Mouse (Mus musculus): ENCODE measurements around the gene Crocc. TPM values are rescaled to one million over a fixed set of nuclear protein-coding genes. Genes with fewer than 3 reads are reported as not detected.

Gene Crocc
- polyA plus RNA-seq, 1 experiment from 2014 or later = 5.4 TPM

DNA sequence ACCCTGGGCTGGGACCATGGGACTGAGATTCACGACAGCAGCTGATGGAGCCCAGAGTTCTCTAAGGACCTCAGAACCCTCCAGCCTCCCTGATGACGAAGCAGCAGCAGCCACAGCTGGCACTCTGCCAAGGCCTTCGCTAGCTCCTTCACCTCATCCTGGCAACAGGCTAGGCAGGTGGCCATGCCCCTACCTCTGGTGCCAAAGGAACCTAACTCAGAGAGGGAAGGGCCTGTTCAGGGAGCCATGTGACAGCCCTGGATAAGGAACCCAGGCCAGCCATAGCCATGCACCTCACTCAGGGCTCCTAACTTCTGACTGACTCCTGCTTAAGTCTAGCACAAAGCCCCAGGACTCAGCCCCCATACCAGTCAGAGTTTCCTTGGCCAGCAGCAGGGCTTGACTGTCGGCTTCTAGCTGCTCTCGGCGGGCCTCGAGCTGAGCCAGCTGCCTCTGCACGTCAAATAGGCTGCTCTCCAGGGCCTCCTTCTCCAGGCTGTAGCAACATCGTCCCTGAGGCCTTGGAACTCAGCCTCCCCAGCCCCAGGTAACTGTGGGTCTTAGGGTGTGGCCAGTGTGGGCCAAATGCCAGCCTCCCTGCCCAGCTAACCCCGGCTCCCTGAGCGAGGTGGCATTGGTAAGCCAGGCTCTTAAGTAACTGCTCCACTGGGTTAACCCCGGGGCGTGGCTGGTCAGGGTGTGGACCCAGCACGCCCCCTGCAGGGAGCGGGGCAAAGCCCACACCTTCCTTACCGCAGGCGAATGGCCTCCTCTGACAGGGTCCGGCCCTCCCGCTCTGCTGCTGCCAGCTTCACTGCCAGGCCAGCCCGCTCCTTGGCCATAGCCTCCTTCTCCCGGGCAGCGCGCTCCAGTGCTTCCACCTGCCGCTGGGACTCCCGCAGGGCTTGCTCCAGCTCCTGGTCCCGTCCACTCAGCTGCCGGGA lies 26.5 kb downstream of the Crocc start:
- 71% methylated on average over 27 of the region's 27 CpGs for WGBS
- ATAC-seq (ENCODE audit: low FRiP score) = peak; percentile 39; the same call in 1 of the 2 replicates
- H3K9ac ChIP-seq = no peak overlapping the region
- no peaks in the 10 kb centered on the region for H3K9me3 ChIP-seq (ENCODE audit: control insufficient read depth, low read length)
- H3K4me1 ChIP-seq (replicated peaks; ENCODE audit: control insufficient read depth, insufficient read depth, low read length) = peaks cover 8% of the 10 kb centered on the region; the same call in 1 of the 2 replicates
- no peak overlapping the region for H3K4me2 ChIP-seq (replicated peaks)
- no peaks in the 10 kb centered on the region for H3K27me3 ChIP-seq (ENCODE audit: control insufficient read depth, insufficient read depth, low read length)
- 0 out of 2 replicates have a peak overlapping the region, but pooled peaks have one; percentile 47 for H3K27ac ChIP-seq
- no peak for DNase-seq (ENCODE audit: low spot score)
- H3K4me3 ChIP-seq (replicated peaks; ENCODE audit: low read length) = no peak overlapping the region
- H3K36me3 ChIP-seq (replicated peaks; ENCODE audit: control insufficient read depth, insufficient read depth) = peaks cover 61% of the 10 kb centered on the region; the same call in 1 of the 2 replicates

DNA sequence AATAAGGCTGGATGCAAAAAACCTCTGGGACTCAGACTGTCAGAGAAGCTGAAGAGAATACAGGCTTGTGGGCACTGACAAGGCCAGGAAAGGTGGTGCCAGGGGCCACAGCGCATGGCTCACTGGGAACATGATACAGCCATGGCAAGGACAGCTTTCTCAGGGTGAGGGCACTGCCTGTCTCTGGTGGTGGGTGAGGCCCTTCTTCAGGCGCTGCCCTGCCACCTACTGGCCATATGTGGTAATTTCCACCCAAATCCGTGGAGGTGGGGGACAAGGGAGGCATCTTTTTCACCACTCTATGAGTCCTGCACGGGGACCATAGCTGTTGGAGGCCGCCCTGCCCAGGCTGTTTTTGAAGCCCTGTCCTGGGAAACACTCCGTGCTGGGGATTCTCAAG lies 28.6 kb downstream of the Crocc start:
- Histone ChIP-seq H3K36me3 (replicated peaks; ENCODE audit: control insufficient read depth, insufficient read depth) (peaks cover 64% of the 10 kb centered on the region), H3K4me2 (replicated peaks) (no peak overlapping the region), H3K27me3 (ENCODE audit: control insufficient read depth, insufficient read depth, low read length) (no peaks in the 10 kb centered on the region), H3K4me3 (replicated peaks; ENCODE audit: low read length) (no peak overlapping the region), H3K9ac (no peak overlapping the region), H3K9me3 (ENCODE audit: control insufficient read depth, low read length) (no peaks in the 10 kb centered on the region), H3K27ac (no peak overlapping the region), H3K4me1 (replicated peaks; ENCODE audit: control insufficient read depth, insufficient read depth, low read length) (peaks cover 8% of the 10 kb centered on the region; the same call in 1 of the 2 replicates)
- peak; percentile 69 for ATAC-seq (ENCODE audit: low FRiP score)
- DNase-seq (ENCODE audit: low spot score) = peak; percentile 80
- 20% methylated on average over 6 of the region's 6 CpGs for WGBS

DNA sequence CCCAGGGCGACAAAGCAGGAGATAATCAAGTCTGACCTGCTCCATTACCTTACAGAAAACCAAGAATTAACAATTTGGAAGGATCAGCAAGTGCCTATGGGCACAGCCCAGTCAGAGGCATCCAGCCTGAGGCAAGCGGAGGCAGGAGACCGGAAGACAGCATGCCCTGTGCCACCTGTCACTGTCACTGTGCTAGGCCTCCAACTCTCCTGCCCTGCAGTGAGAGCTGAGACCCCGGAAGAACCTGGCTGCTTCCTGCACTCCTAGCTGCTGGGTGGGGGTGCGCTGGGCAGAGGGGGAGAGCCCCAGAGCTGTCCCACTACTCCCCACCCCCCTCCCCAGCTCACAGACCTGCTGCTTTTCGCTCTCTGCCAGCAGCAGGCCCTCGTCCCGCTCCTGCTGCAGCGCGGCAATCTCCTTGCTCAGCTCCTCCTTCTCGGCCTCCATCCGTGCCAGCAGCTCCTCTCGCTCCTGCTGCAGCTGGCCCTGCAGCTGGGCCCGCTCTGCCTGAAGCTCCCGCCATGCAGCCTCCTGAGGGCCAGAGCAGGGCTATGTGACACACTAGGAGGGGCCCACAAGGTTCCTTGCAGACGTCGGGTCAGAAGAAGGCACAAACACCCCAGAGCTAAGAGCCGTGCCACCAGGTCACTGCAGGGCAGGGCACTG lies 29.7 kb downstream of the Crocc start:
- Histone ChIP-seq H3K27me3 (ENCODE audit: control insufficient read depth, insufficient read depth, low read length) (no peaks in the 10 kb centered on the region), H3K4me1 (replicated peaks; ENCODE audit: control insufficient read depth, insufficient read depth, low read length) (peaks cover 8% of the 10 kb centered on the region; the same call in 1 of the 2 replicates), H3K27ac (no peak overlapping the region), H3K9me3 (ENCODE audit: control insufficient read depth, low read length) (no peaks in the 10 kb centered on the region), H3K4me2 (replicated peaks) (no peak overlapping the region), H3K9ac (peak overlapping the region; percentile 11; the same call in 1 of the 2 replicates), H3K4me3 (replicated peaks; ENCODE audit: low read length) (no peak overlapping the region), H3K36me3 (replicated peaks; ENCODE audit: control insufficient read depth, insufficient read depth) (peaks cover 65% of the 10 kb centered on the region)
- WGBS = 88% methylated on average over 18 of the region's 18 CpGs
- DNase-seq (ENCODE audit: low spot score) = no peak
- ATAC-seq (ENCODE audit: low FRiP score) = no peak

DNA sequence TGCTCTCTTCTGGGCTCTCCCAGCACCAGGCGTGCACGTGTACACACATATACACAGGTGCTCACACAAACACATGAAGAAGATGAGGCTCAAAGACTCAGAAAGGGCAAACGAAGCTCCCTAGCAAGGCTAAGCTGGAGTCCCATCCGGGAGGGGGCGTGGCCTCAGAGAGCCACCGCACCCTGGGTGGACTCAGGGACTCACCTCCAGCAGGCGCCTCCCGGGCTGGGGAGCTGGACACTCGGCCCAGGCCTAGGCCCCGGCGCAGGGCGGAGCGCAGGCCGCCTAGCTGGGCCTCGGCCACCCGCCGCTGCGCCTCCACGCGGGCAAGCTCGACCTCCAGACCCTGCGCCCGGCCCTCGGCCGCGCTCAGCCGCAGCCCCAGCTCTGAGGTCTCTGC lies 35.4 kb downstream of the Crocc start:
- Histone ChIP-seq H3K4me2 (replicated peaks) (no peak overlapping the region), H3K4me3 (replicated peaks; ENCODE audit: low read length) (no peak overlapping the region), H3K27me3 (ENCODE audit: control insufficient read depth, insufficient read depth, low read length) (no peaks in the 10 kb centered on the region), H3K27ac (no peak overlapping the region), H3K9me3 (ENCODE audit: control insufficient read depth, low read length) (no peaks in the 10 kb centered on the region), H3K36me3 (replicated peaks; ENCODE audit: control insufficient read depth, insufficient read depth) (peaks cover 53% of the 10 kb centered on the region), H3K4me1 (replicated peaks; ENCODE audit: control insufficient read depth, insufficient read depth, low read length) (peaks cover 21% of the 10 kb centered on the region), H3K9ac (no peak overlapping the region)
- 81% methylated on average over 27 of the region's 27 CpGs for WGBS
- no peak for DNase-seq (ENCODE audit: low spot score)
- no peak for ATAC-seq (ENCODE audit: low FRiP score)

DNA sequence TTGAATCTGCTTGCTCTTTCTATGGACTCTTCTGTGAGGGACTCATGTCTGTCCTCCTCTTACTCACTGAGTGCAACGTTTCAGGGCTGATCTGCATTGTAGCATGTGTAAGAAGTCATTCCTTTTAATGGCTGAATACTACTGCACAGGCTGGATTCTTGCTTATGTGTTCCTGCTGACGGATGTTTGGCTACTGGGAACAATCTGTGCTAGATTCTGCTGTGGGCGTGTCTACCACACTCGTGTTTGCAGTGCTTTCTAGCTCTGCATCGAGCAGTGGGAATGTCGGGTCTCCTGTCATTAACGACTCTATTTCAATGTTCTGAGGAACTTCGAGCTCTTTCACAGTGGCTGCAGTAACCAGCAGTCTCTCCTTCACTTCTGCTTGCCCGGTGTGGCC lies 36.3 kb downstream of the Crocc start:
- WGBS = 78% methylated on average over 9 of the region's 9 CpGs
- no peak for DNase-seq (ENCODE audit: low spot score)

DNA sequence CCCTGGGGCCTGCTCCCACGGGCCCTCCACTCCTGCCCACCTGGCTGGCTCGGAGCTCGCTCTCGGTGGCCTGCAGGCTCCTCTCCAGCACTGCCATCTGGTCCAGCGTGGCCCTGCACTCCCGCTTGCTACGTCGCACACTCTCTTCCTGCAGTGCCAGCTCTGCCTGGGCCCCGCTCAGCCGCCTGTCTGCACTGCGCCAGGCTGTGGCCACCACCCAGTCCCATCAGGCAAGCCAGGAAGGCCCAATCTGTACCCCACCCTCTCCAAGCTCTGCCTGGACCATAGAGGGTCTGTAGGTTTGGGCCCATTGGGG lies 38.8 kb downstream of the Crocc start:
- no peaks in the 10 kb centered on the region for H3K9me3 ChIP-seq (ENCODE audit: control insufficient read depth, low read length)
- peaks cover 37% of the 10 kb centered on the region for H3K36me3 ChIP-seq (replicated peaks; ENCODE audit: control insufficient read depth, insufficient read depth)
- ATAC-seq (ENCODE audit: low FRiP score) (peak; percentile 26; the same call in 1 of the 2 replicates), DNase-seq (ENCODE audit: low spot score) (no peak)
- peak overlapping the region; percentile 22; the same call in 1 of the 2 replicates for H3K9ac ChIP-seq
- H3K4me1 ChIP-seq (replicated peaks; ENCODE audit: control insufficient read depth, insufficient read depth, low read length) = peaks cover 26% of the 10 kb centered on the region
- H3K27ac ChIP-seq = peak overlapping the region; percentile 73
- no peak overlapping the region for H3K4me2 ChIP-seq (replicated peaks)
- 42% methylated on average over 11 of the region's 11 CpGs for WGBS
- H3K27me3 ChIP-seq (ENCODE audit: control insufficient read depth, insufficient read depth, low read length) = no peaks in the 10 kb centered on the region
- no peak overlapping the region for H3K4me3 ChIP-seq (replicated peaks; ENCODE audit: low read length)

More for the DNA sequence above, 36.3 kb downstream of the Crocc start:
- Histone ChIP-seq H3K4me1 (replicated peaks; ENCODE audit: control insufficient read depth, insufficient read depth, low read length) (peaks cover 26% of the 10 kb centered on the region), H3K4me2 (replicated peaks) (no peak overlapping the region), H3K9me3 (ENCODE audit: control insufficient read depth, low read length) (no peaks in the 10 kb centered on the region), H3K27me3 (ENCODE audit: control insufficient read depth, insufficient read depth, low read length) (no peaks in the 10 kb centered on the region), H3K27ac (no peak overlapping the region), H3K9ac (no peak overlapping the region), H3K36me3 (replicated peaks; ENCODE audit: control insufficient read depth, insufficient read depth) (peaks cover 46% of the 10 kb centered on the region), H3K4me3 (replicated peaks; ENCODE audit: low read length) (no peak overlapping the region)
- no peak for ATAC-seq (ENCODE audit: low FRiP score)

DNA sequence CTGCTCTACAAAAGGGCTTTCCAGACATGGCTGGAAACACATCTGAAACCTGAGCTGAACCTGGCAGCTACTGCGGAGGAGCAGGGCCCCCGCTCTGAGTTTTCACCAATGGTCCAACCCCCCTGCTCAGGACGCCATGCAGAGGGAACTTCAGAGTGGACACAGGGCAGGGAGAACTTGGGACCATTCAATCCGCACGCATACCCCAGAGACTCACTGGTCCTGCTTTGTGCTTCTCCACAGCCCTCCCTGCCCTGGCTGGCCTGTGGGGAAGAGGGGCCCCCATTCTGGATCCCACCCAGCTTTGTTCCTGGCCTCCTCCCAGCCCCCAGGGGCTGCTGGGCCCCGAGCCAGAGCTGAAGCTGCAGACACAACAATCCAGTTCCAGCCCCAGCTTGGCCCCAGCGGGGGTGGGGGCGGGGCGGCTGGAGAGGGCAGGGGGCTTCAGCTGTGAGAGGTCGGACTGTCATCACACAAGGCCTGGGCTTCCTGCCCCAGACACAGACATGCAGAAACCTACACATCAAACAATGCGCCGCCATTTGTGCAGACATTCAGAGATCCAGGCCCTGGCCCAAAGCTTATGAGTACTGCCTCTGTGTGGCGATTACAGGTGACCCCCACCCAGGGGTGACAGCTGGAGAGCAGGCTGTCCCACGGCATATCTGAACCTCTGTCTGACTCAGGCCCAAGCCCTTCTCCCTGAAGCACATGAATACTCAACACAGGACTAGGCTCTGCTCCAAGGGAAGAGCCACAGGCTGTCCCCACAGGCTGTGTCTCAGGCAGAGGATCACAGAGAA lies 39.3 kb downstream of the Crocc start:
- Histone ChIP-seq H3K9me3 (ENCODE audit: control insufficient read depth, low read length) (no peaks in the 10 kb centered on the region), H3K27ac (peak overlapping the region; percentile 73), H3K36me3 (replicated peaks; ENCODE audit: control insufficient read depth, insufficient read depth) (peaks cover 39% of the 10 kb centered on the region), H3K4me3 (replicated peaks; ENCODE audit: low read length) (no peak overlapping the region), H3K9ac (peak overlapping the region; percentile 22; the same call in 1 of the 2 replicates), H3K27me3 (ENCODE audit: control insufficient read depth, insufficient read depth, low read length) (no peaks in the 10 kb centered on the region), H3K4me2 (replicated peaks) (no peak overlapping the region), H3K4me1 (replicated peaks; ENCODE audit: control insufficient read depth, insufficient read depth, low read length) (peaks cover 26% of the 10 kb centered on the region)
- ATAC-seq (ENCODE audit: low FRiP score) (peak; percentile 70), DNase-seq (ENCODE audit: low spot score) (peak; percentile 79)
- 12% methylated on average over 14 of the region's 14 CpGs for WGBS

DNA sequence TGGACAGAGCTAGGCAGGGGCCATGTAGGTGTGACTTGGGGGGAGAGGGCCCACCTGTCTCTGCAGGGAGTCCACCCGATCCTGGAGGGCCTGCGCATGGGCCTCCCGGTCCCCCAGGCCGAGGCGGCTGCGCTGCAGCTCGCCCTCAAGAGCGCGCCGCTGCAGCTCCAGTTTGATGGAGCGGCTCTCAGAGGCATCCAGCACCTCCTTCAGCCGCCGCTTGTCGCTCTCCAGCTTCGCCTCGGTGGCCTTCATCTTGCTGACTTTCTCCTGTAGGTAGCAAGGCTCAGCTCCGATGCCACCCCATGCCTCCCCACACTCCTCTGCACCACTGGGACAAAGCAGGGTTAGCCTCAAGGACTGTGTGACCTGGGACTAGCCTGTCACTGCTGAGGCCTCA lies 40.1 kb downstream of the Crocc start:
- no peak overlapping the region for H3K4me3 ChIP-seq (replicated peaks; ENCODE audit: low read length)
- peaks cover 26% of the 10 kb centered on the region for H3K4me1 ChIP-seq (replicated peaks; ENCODE audit: control insufficient read depth, insufficient read depth, low read length)
- H3K9ac ChIP-seq = no peak overlapping the region
- H3K27ac ChIP-seq = peak overlapping the region; percentile 73
- H3K36me3 ChIP-seq (replicated peaks; ENCODE audit: control insufficient read depth, insufficient read depth) = peaks cover 39% of the 10 kb centered on the region
- 82% methylated on average over 17 of the region's 17 CpGs for WGBS
- ATAC-seq (ENCODE audit: low FRiP score) (no peak), DNase-seq (ENCODE audit: low spot score) (no peak)
- no peak overlapping the region for H3K4me2 ChIP-seq (replicated peaks)
- H3K27me3 ChIP-seq (ENCODE audit: control insufficient read depth, insufficient read depth, low read length) = no peaks in the 10 kb centered on the region
- H3K9me3 ChIP-seq (ENCODE audit: control insufficient read depth, low read length) = no peaks in the 10 kb centered on the region
